Mouse (Mus musculus) erythroblast, embryonic 14.5 days (primary cell): ENCODE measurements around the gene Pard3b.

Source experiments
- GATA1 ChIP-seq: IDR thresholded peaks from 2 replicates; pipeline ENCODE4 v1.6.1; 2012; ENCODE audit warnings: low read length, inconsistent platforms, mixed read lengths
- TAL1 ChIP-seq: IDR thresholded peaks from 3 replicates; pipeline ENCODE4 v1.6.1; 2012; ENCODE audit warnings: low read length, inconsistent platforms, mixed read lengths

DNA sequence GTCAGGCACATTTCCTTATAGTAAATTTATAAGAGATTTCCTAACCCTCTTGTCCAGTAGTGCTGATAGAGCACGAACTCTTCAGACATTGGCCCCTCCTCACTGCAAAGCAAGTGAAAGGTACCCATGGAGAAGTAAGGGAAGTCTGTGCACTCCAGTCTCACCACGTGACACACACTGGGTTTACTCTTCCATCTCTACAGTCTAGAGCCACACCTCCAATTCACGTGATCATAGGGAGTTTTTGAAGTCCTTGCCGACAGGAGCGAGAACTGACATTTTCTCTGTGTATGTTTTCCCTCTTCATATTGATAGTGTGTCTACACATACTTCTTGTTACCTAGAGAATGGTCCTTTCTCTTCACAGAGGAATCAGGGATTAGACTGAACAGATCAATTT is 689.1 kb downstream of the Pard3b start:
- TF ChIP-seq GATA1, result no peak
- no peak for TF ChIP-seq TAL1
